Mouse (Mus musculus): ENCODE data around the gene Wnt2b. TPM values are rescaled to one million over a fixed set of nuclear protein-coding genes. Genes with fewer than 3 reads are reported as not detected.

Wnt2b gene
- polyA plus RNA-seq (2014; fragmentation: Nextera tagmentation; extraction: Ambion mirVana): 1.2 and 1.4 TPM in 2 replicates

GRCm38 (mm10) chr3:104961066-104962059 lies at the start of gene Wnt2b:
Gene Wnt2b, minus strand, starts transcription at chr3:104961921.
- Histone ChIP-seq H3K4me1 (replicated peaks; ENCODE audit: control insufficient read depth, insufficient read depth, low read length) (peaks cover 14% of the 10 kb centered on the region), H3K36me3 (ENCODE audit: control insufficient read depth, insufficient read depth, low read length) (no peaks in the 10 kb centered on the region), H3K4me3 (ENCODE audit: low read depth, low read length) (peak within 1 kb of the TSS; percentile 44), H3K27me3 (ENCODE audit: control insufficient read depth, insufficient read depth, low read length) (peaks cover 49% of the 10 kb centered on the region), H3K27ac (ENCODE audit: low read depth, low read length) (no peak within 1 kb of the TSS), H3K9ac (ENCODE audit: low read length) (peak within 1 kb of the TSS; percentile 41; the same call in 1 of the 2 replicates), H3K9me3 (ENCODE audit: control insufficient read depth, low read length) (no peaks in the 10 kb centered on the region), H3K4me2 (ENCODE audit: low read depth, low read length, severe bottlenecking) (peak within 1 kb of the TSS; percentile 64)
- ATAC-seq (replicated peaks; ENCODE audit: low FRiP score) (peak; percentile 61), DNase-seq (ENCODE audit: low spot score) (peak; percentile 63)
- WGBS: 2% methylated on average over 82 of the region's 87 CpGs

GRCm38 (mm10) chr3:105010681-105011339 lies 49.1 kb upstream of the Wnt2b start:
- no peak overlapping the region for H3K9ac ChIP-seq (ENCODE audit: low read length)
- H3K36me3 ChIP-seq (ENCODE audit: control insufficient read depth, insufficient read depth, low read length): peaks cover 5% of the 10 kb centered on the region
- no peaks in the 10 kb centered on the region for H3K4me1 ChIP-seq (replicated peaks; ENCODE audit: control insufficient read depth, insufficient read depth, low read length)
- no peak overlapping the region for H3K4me2 ChIP-seq (ENCODE audit: low read depth, low read length, severe bottlenecking)
- 96% methylated on average over 11 of the region's 11 CpGs for WGBS
- no peaks in the 10 kb centered on the region for H3K9me3 ChIP-seq (ENCODE audit: control insufficient read depth, low read length)
- no peak for ATAC-seq (replicated peaks; ENCODE audit: low FRiP score)
- no peak overlapping the region for H3K27ac ChIP-seq (ENCODE audit: low read depth, low read length)
- DNase-seq (ENCODE audit: low spot score): no peak
- H3K27me3 ChIP-seq (ENCODE audit: control insufficient read depth, insufficient read depth, low read length): no peaks in the 10 kb centered on the region
- H3K4me3 ChIP-seq (ENCODE audit: low read depth, low read length): no peak overlapping the region

- DNase-seq (ENCODE audit: low spot score) (no peak), ATAC-seq (replicated peaks; ENCODE audit: low FRiP score) (no peak)
- WGBS: 91% methylated on average over 9 of the region's 9 CpGs
- Histone ChIP-seq H3K27ac (ENCODE audit: low read depth, low read length) (no peak overlapping the region), H3K4me2 (ENCODE audit: low read depth, low read length, severe bottlenecking) (no peak overlapping the region), H3K36me3 (ENCODE audit: control insufficient read depth, insufficient read depth, low read length) (peaks cover 11% of the 10 kb centered on the region), H3K9ac (ENCODE audit: low read length) (no peak overlapping the region), H3K4me3 (ENCODE audit: low read depth, low read length) (no peak overlapping the region), H3K9me3 (ENCODE audit: control insufficient read depth, low read length) (no peaks in the 10 kb centered on the region), H3K4me1 (replicated peaks; ENCODE audit: control insufficient read depth, insufficient read depth, low read length) (0 out of 2 replicates have a peak, but pooled peaks cover 2% of the 10 kb centered on the region), H3K27me3 (ENCODE audit: control insufficient read depth, insufficient read depth, low read length) (no peaks in the 10 kb centered on the region)
These were observed 46.3 kb upstream of the Wnt2b start for GRCm38 (mm10) chr3:105008070-105008469.

GRCm38 (mm10) chr3:105006101-105006500 lies 44.4 kb upstream of the Wnt2b start:
- 85% methylated on average over 6 of the region's 6 CpGs for WGBS
- Histone ChIP-seq H3K4me3 (ENCODE audit: low read depth, low read length) (no peak overlapping the region), H3K4me2 (ENCODE audit: low read depth, low read length, severe bottlenecking) (no peak overlapping the region), H3K9ac (ENCODE audit: low read length) (no peak overlapping the region), H3K27me3 (ENCODE audit: control insufficient read depth, insufficient read depth, low read length) (no peaks in the 10 kb centered on the region), H3K9me3 (ENCODE audit: control insufficient read depth, low read length) (no peaks in the 10 kb centered on the region), H3K4me1 (replicated peaks; ENCODE audit: control insufficient read depth, insufficient read depth, low read length) (peaks cover 2% of the 10 kb centered on the region; the same call in 1 of the 2 replicates), H3K27ac (ENCODE audit: low read depth, low read length) (no peak overlapping the region), H3K36me3 (ENCODE audit: control insufficient read depth, insufficient read depth, low read length) (peaks cover 11% of the 10 kb centered on the region)
- DNase-seq (ENCODE audit: low spot score): no peak
- no peak for ATAC-seq (replicated peaks; ENCODE audit: low FRiP score)

GRCm38 (mm10) chr3:105005561-105006065 lies 43.9 kb upstream of the Wnt2b start:
- Histone ChIP-seq H3K27me3 (ENCODE audit: control insufficient read depth, insufficient read depth, low read length) (no peaks in the 10 kb centered on the region), H3K4me1 (replicated peaks; ENCODE audit: control insufficient read depth, insufficient read depth, low read length) (peaks cover 2% of the 10 kb centered on the region; the same call in 1 of the 2 replicates), H3K36me3 (ENCODE audit: control insufficient read depth, insufficient read depth, low read length) (peaks cover 11% of the 10 kb centered on the region), H3K9me3 (ENCODE audit: control insufficient read depth, low read length) (no peaks in the 10 kb centered on the region), H3K4me2 (ENCODE audit: low read depth, low read length, severe bottlenecking) (no peak overlapping the region), H3K9ac (ENCODE audit: low read length) (no peak overlapping the region), H3K27ac (ENCODE audit: low read depth, low read length) (no peak overlapping the region), H3K4me3 (ENCODE audit: low read depth, low read length) (no peak overlapping the region)
- 93% methylated on average over 20 of the region's 20 CpGs for WGBS
- DNase-seq (ENCODE audit: low spot score) (no peak), ATAC-seq (replicated peaks; ENCODE audit: low FRiP score) (no peak)

- Histone ChIP-seq H3K4me3 (ENCODE audit: low read depth, low read length) (no peak overlapping the region), H3K9ac (ENCODE audit: low read length) (no peak overlapping the region), H3K27ac (ENCODE audit: low read depth, low read length) (no peak overlapping the region), H3K9me3 (ENCODE audit: control insufficient read depth, low read length) (no peaks in the 10 kb centered on the region), H3K4me2 (ENCODE audit: low read depth, low read length, severe bottlenecking) (no peak overlapping the region), H3K27me3 (ENCODE audit: control insufficient read depth, insufficient read depth, low read length) (no peaks in the 10 kb centered on the region), H3K4me1 (replicated peaks; ENCODE audit: control insufficient read depth, insufficient read depth, low read length) (peaks cover 2% of the 10 kb centered on the region; the same call in 1 of the 2 replicates), H3K36me3 (ENCODE audit: control insufficient read depth, insufficient read depth, low read length) (peaks cover 8% of the 10 kb centered on the region)
- no peak for ATAC-seq (replicated peaks; ENCODE audit: low FRiP score)
- 91% methylated on average over 10 of the region's 10 CpGs for WGBS
- DNase-seq (ENCODE audit: low spot score): no peak
These were observed 43.3 kb upstream of the Wnt2b start for GRCm38 (mm10) chr3:105005011-105005410.

GRCm38 (mm10) chr3:105003960-105004463 lies 42.3 kb upstream of the Wnt2b start:
- ATAC-seq (replicated peaks; ENCODE audit: low FRiP score) (peak; percentile 49; the same call in 1 of the 2 replicates), DNase-seq (ENCODE audit: low spot score) (no peak)
- H3K27me3 ChIP-seq (ENCODE audit: control insufficient read depth, insufficient read depth, low read length): no peaks in the 10 kb centered on the region
- no peak overlapping the region for H3K4me2 ChIP-seq (ENCODE audit: low read depth, low read length, severe bottlenecking)
- H3K36me3 ChIP-seq (ENCODE audit: control insufficient read depth, insufficient read depth, low read length): peaks cover 6% of the 10 kb centered on the region
- no peak overlapping the region for H3K27ac ChIP-seq (ENCODE audit: low read depth, low read length)
- no peak overlapping the region for H3K9ac ChIP-seq (ENCODE audit: low read length)
- no peak overlapping the region for H3K4me3 ChIP-seq (ENCODE audit: low read depth, low read length)
- H3K4me1 ChIP-seq (replicated peaks; ENCODE audit: control insufficient read depth, insufficient read depth, low read length): peaks cover 2% of the 10 kb centered on the region; the same call in 1 of the 2 replicates
- 54% methylated on average over 14 of the region's 14 CpGs for WGBS
- no peaks in the 10 kb centered on the region for H3K9me3 ChIP-seq (ENCODE audit: control insufficient read depth, low read length)

GRCm38 (mm10) chr3:105001374-105001773 lies 39.7 kb upstream of the Wnt2b start:
- Histone ChIP-seq H3K9me3 (ENCODE audit: control insufficient read depth, low read length) (no peaks in the 10 kb centered on the region), H3K36me3 (ENCODE audit: control insufficient read depth, insufficient read depth, low read length) (peaks cover 6% of the 10 kb centered on the region)
- WGBS: 69% methylated on average over 6 of the region's 6 CpGs

More at GRCm38 (mm10) chr3:105001374-105001773, 39.7 kb upstream of the Wnt2b start:
- no peak overlapping the region for H3K27ac ChIP-seq (ENCODE audit: low read depth, low read length)
- DNase-seq (ENCODE audit: low spot score) (no peak), ATAC-seq (replicated peaks; ENCODE audit: low FRiP score) (no peak)
- no peak overlapping the region for H3K9ac ChIP-seq (ENCODE audit: low read length)
- no peaks in the 10 kb centered on the region for H3K27me3 ChIP-seq (ENCODE audit: control insufficient read depth, insufficient read depth, low read length)
- peaks cover 14% of the 10 kb centered on the region for H3K4me1 ChIP-seq (replicated peaks; ENCODE audit: control insufficient read depth, insufficient read depth, low read length)
- no peak overlapping the region for H3K4me2 ChIP-seq (ENCODE audit: low read depth, low read length, severe bottlenecking)
- H3K4me3 ChIP-seq (ENCODE audit: low read depth, low read length): no peak overlapping the region

Data from forebrain, embryonic 11.5 days (tissue).